Mouse (Mus musculus): ENCODE data around the gene Calr4.

GRCm38 (mm10) chr4:109281161-109281560 lies 46.9 kb downstream of the Calr4 start:
- TF ChIP-seq CTCF (IDR thresholded peaks at IDR 0.05; ENCODE audit: low read depth, low read length) (no peak), POLR2A (IDR thresholded peaks at IDR 0.05; ENCODE audit: borderline replicate concordance, low read depth, low read length) (no peak)
